Mouse (Mus musculus) heart, embryonic 16.5 days (tissue): ENCODE measurements around the gene Gm49391. TPM values are rescaled to one million over a fixed set of nuclear protein-coding genes. Genes with fewer than 3 reads are reported as not detected.
A peak's percentile ranks its signal among the peaks of the same experiment; 100 is the strongest.

Source experiments
- ATAC-seq: fragments of 200-750 bp; cut with Nextera tagmentation; replicated peaks from 2 replicates; pipeline ENCODE4 v1.8.0; 2017; ENCODE audit warnings: moderate number of reproducible peaks; ENCODE audit not compliant: insufficient read depth, low FRiP score; ENCODE audit errors: extremely low read depth
- H3K27ac ChIP-seq: fragments of 300-500 bp; sonication (generic); 2 replicates; pipeline ENCODE4 v1.5.1; 2014; ENCODE audit warnings: mild to moderate bottlenecking, low read length, control low read depth, moderate library complexity
- H3K27me3 ChIP-seq: fragments of 300-500 bp; sonication (generic); 2 replicates; pipeline ENCODE4 v1.6.1; 2014; ENCODE audit warnings: low read length, mixed read lengths; ENCODE audit not compliant: control insufficient read depth, insufficient read depth
- H3K36me3 ChIP-seq: fragments of 300-500 bp; sonication (generic); 2 replicates; pipeline ENCODE4 v1.6.1; 2014; ENCODE audit not compliant: control insufficient read depth, insufficient read depth
- H3K4me1 ChIP-seq: fragments of 300-500 bp; sonication (generic); 2 replicates; pipeline ENCODE4 v1.6.1; 2014; ENCODE audit warnings: low read length, mixed read lengths; ENCODE audit not compliant: control insufficient read depth, insufficient read depth
- H3K4me2 ChIP-seq: fragments of 300-500 bp; sonication (generic); 2 replicates; pipeline ENCODE4 v1.6.1; 2014; ENCODE audit warnings: low read depth, mild to moderate bottlenecking, control low read depth, low read length
- H3K4me3 ChIP-seq: fragments of 300-500 bp; sonication (generic); 2 replicates; pipeline ENCODE4 v1.5.1; 2014; ENCODE audit warnings: mild to moderate bottlenecking, control low read depth, low read length
- H3K9ac ChIP-seq: fragments of 300-500 bp; sonication (generic); 2 replicates; pipeline ENCODE4 v1.6.1; 2014; ENCODE audit warnings: low read length, control low read depth
- H3K9me3 ChIP-seq: fragments of 300-500 bp; sonication (generic); replicated peaks from 2 replicates; pipeline ENCODE4 v1.6.1; 2016; ENCODE audit warnings: low read length; ENCODE audit not compliant: control insufficient read depth
- WGBS: fragments of 180-500 bp; shearing (Covaris S2); extraction: QIAGEN DNeasy Blood & Tissue Kit; methylation state at CpG from one replicate; pipeline ENCODE4 v1.1.7; 2014; 5-methylcytosine and 5-hydroxymethylcytosine counted together
- polyA plus RNA-seq: library from polyadenylated mRNA; unstranded; fragments of >200 nt; fragmentation: Nextera tagmentation; extraction: Ambion mirVana; gene quantifications from 2 replicates; pipeline ENCODE4 v1.2.1, GENCODE M21; 2015

Gene Gm49391
- polyA plus RNA-seq, 1 experiment from 2014 or later, result 3.3 TPM

DNA sequence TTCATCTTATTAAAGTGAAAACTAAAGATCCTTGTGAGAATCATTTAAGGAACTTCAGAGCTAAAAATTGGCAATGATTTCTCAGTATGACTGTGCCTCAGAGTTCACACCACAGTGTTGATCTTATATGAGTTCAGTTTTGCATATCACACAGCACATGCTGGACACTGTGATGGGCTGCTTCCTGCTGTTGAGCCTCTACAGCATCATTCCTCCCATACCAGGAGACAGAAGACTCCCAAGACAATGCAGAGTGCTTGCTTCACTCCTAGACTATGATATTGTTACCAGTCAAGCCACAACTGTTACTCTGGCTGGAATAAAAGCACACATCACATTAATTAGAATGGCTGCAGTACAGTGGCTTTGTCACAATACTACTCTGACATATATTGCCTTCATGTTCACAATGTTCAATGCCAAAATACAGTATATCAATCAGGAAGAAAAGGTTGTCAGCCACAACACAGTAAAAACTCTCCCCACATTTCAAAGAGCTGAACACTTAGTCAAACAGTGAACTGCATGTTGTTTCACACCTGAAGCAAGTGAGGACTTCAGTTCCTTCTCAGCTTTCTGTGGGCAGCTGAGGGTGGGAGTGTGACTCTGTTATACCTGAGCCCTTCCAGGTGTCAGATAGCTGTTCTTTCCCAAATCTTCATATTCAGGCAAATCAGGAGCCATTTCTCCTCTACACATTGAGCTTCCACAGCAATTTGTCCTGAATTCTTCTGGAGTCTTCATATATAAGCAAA, 40.8 kb downstream of the Gm49391 start:
- no peak for ATAC-seq
- Histone ChIP-seq H3K27me3 (no peaks in the 10 kb centered on the region), H3K4me2 (no peak overlapping the region), H3K4me1 (no peaks in the 10 kb centered on the region), H3K36me3 (no peaks in the 10 kb centered on the region), H3K9ac (no peak overlapping the region), H3K9me3 (no peaks in the 10 kb centered on the region), H3K4me3 (no peak overlapping the region), H3K27ac (no peak overlapping the region)

DNA sequence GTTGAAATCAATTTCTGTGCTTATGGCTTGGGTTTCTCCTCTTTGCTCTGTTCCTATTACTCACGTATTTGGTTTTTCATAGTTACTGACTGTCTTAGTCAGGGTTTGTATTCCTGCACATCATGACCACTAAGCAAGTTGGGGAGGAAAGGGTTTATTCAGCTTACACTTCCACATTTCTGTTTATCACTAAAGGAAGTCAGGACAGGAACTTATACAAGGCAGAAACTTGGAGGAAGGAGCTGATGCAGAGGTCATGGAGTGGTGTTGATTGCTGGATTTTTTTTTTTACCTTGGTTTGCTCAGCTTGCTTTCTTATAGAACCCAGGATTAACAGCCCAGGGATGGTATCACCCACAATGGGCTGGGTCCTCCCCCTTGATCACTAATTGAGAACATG, 44.1 kb downstream of the Gm49391 start:
- no peak overlapping the region for H3K4me3 ChIP-seq
- no peaks in the 10 kb centered on the region for H3K36me3 ChIP-seq
- no peak overlapping the region for H3K27ac ChIP-seq
- H3K4me1 ChIP-seq, result no peaks in the 10 kb centered on the region
- H3K9ac ChIP-seq, result no peak overlapping the region
- H3K27me3 ChIP-seq, result no peaks in the 10 kb centered on the region
- 86% methylated on average over 1 of the region's 1 CpGs for WGBS
- H3K9me3 ChIP-seq, result no peaks in the 10 kb centered on the region
- no peak for ATAC-seq
- H3K4me2 ChIP-seq, result no peak overlapping the region

- H3K27ac ChIP-seq, result no peak within 1 kb of the TSS
- no peaks in the 10 kb centered on the region for H3K36me3 ChIP-seq
- WGBS, result 45% methylated on average over 1 of the region's 1 CpGs
- no peak within 1 kb of the TSS for H3K4me2 ChIP-seq
- H3K9me3 ChIP-seq, result no peaks in the 10 kb centered on the region
- no peak within 1 kb of the TSS for H3K4me3 ChIP-seq
- ATAC-seq, result no peak
- H3K4me1 ChIP-seq, result no peaks in the 10 kb centered on the region
- no peaks in the 10 kb centered on the region for H3K27me3 ChIP-seq
- H3K9ac ChIP-seq, result no peak within 1 kb of the TSS
Measured at GRCm38 (mm10) chr13:60864281-60864680, 72.1 kb downstream of the Gm49391 start, which contains the start of gene 4930486L24Rik. TSS of gene 4930486L24Rik (minus strand) at chr13:60864475.

GRCm38 (mm10) chr13:60848241-60849120, 87.9 kb downstream of the Gm49391 start:
- H3K27ac ChIP-seq, result peak overlapping the region; percentile 41

More at GRCm38 (mm10) chr13:60848241-60849120, 87.9 kb downstream of the Gm49391 start:
- ATAC-seq, result peak; percentile 79
- WGBS, result 67% methylated on average over 4 of the region's 4 CpGs
- Histone ChIP-seq H3K9ac (no peak overlapping the region), H3K9me3 (no peaks in the 10 kb centered on the region), H3K4me1 (no peaks in the 10 kb centered on the region), H3K27me3 (no peaks in the 10 kb centered on the region), H3K36me3 (no peaks in the 10 kb centered on the region), H3K4me2 (no peak overlapping the region), H3K4me3 (no peak overlapping the region)

Other genes starting within 250 kb of the Gm49391 start
- gene BC051665, start 150.2 kb downstream of the Gm49391 start, polyA plus RNA-seq, result not detected in 2 replicates
- not detected in 2 replicates for gene Ctsll3, start 133.7 kb downstream of the Gm49391 start, polyA plus RNA-seq
- gene 4930486L24Rik, start 72.1 kb downstream of the Gm49391 start, polyA plus RNA-seq, result 0.87 TPM in 1 of 2 replicates, not detected in the other
- 1.0 TPM in 1 of 2 replicates, not detected in the other for gene Gm49392, start 39.7 kb downstream of the Gm49391 start, polyA plus RNA-seq
- 5.3 and 6.1 TPM in 2 replicates for gene Ctla2b, start 39.1 kb downstream of the Gm49391 start, polyA plus RNA-seq
- not detected in 2 replicates for gene Tpbpb, start 31.7 kb downstream of the Gm49391 start, polyA plus RNA-seq
- not detected in 2 replicates for gene Gm49393, start 981 bp downstream of the Gm49391 start, polyA plus RNA-seq
- gene Ctla2a, start 54 bp upstream of the Gm49391 start, polyA plus RNA-seq, result 86.1 and 88.3 TPM in 2 replicates
- gene Tpbpa, start 5.4 kb upstream of the Gm49391 start, polyA plus RNA-seq, result not detected in 2 replicates
- gene Ctsj, start 69.4 kb upstream of the Gm49391 start, polyA plus RNA-seq, result not detected in 2 replicates
- gene Ctsq, start 104.1 kb upstream of the Gm49391 start, polyA plus RNA-seq, result not detected in 2 replicates
- not detected in 2 replicates for gene Ctsr, start 227.7 kb upstream of the Gm49391 start, polyA plus RNA-seq